Mouse (Mus musculus): ENCODE results near the gene Nipsnap1.

DNA sequence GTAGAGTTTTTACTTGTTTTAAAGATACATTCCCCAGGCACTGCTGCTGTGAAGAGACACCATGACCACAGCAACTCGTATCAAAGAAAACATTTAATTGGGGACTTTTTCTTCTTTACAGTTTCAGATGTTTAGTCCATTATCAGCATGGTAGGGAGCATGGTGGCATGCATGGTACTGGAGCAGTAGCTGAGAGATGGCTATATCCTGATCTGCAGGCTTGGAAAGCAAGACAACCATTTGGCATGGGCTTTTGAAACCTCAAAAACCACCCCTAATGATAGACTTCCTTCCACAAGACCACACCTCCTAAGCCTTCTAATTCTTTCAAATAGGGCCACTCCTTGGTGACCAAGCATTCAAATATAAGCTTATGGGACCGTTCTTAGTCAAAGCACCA, 23.3 kb upstream of the Nipsnap1 start:
- TF ChIP-seq CTCF (conservative IDR thresholded peaks at IDR 0.05; ENCODE audit: insufficient read depth, insufficient read length, low read depth, low read length) (no peak), POLR2A (IDR thresholded peaks at IDR 0.05; ENCODE audit: low read depth, low read length) (no peak)
